Mouse (Mus musculus) heart, embryonic 15.5 days (tissue): ENCODE results near the gene Ccdc85c. TPM values are rescaled to one million over a fixed set of nuclear protein-coding genes. Genes with fewer than 3 reads are reported as not detected.
A peak's percentile ranks its signal among the peaks of the same experiment; 100 is the strongest.

Experiments
- ATAC-seq: fragments of 200-750 bp; cut with Nextera tagmentation; replicated peaks from 2 replicates; pipeline ENCODE4 v1.8.0; 2017; ENCODE audit warnings: low read depth, moderate TSS enrichment; ENCODE audit not compliant: insufficient number of reproducible peaks, insufficient read depth, low FRiP score
- H3K27ac ChIP-seq: fragments of 300-500 bp; sonication (generic); 2 replicates; pipeline ENCODE4 v1.5.1; 2015; ENCODE audit warnings: mild to moderate bottlenecking, inconsistent platforms
- H3K27me3 ChIP-seq: fragments of 300-500 bp; sonication (generic); 2 replicates; pipeline ENCODE4 v1.6.1; 2015; ENCODE audit warnings: inconsistent platforms
- H3K36me3 ChIP-seq: fragments of 300-500 bp; sonication (generic); 2 replicates; pipeline ENCODE4 v1.6.1; 2015; ENCODE audit warnings: mild to moderate bottlenecking, inconsistent platforms
- H3K4me1 ChIP-seq: fragments of 300-500 bp; sonication (generic); replicated peaks from 2 replicates; pipeline ENCODE4 v1.6.1; 2015; ENCODE audit warnings: inconsistent platforms
- H3K4me2 ChIP-seq: fragments of 300-500 bp; sonication (generic); 2 replicates; pipeline ENCODE4 v1.6.1; 2015; ENCODE audit warnings: inconsistent platforms, mild to moderate bottlenecking, moderate library complexity
- H3K4me3 ChIP-seq: fragments of 300-500 bp; sonication (generic); 2 replicates; pipeline ENCODE4 v1.5.1; 2015; ENCODE audit warnings: mild to moderate bottlenecking, inconsistent platforms
- H3K9ac ChIP-seq: fragments of 300-500 bp; sonication (generic); 2 replicates; pipeline ENCODE4 v1.6.1; 2015; ENCODE audit warnings: mild to moderate bottlenecking, inconsistent platforms
- H3K9me3 ChIP-seq: fragments of 300-500 bp; sonication (generic); replicated peaks from 2 replicates; pipeline ENCODE4 v1.6.1; 2016; ENCODE audit warnings: inconsistent platforms
- WGBS: fragments of 180-500 bp; shearing (Covaris S2); methylation state at CpG from one replicate; pipeline ENCODE4 v1.1.7; 2015; ENCODE audit warnings: mixed read lengths; 5-methylcytosine and 5-hydroxymethylcytosine counted together
- polyA plus RNA-seq: library from polyadenylated mRNA; unstranded; fragments of >200 nt; fragmentation: Nextera tagmentation; extraction: Ambion mirVana; gene quantifications from 2 replicates; pipeline ENCODE4 v1.2.1, GENCODE M21; 2015

Ccdc85c gene
- polyA plus RNA-seq, 1 experiment from 2014 or later: 5.7 TPM

DNA sequence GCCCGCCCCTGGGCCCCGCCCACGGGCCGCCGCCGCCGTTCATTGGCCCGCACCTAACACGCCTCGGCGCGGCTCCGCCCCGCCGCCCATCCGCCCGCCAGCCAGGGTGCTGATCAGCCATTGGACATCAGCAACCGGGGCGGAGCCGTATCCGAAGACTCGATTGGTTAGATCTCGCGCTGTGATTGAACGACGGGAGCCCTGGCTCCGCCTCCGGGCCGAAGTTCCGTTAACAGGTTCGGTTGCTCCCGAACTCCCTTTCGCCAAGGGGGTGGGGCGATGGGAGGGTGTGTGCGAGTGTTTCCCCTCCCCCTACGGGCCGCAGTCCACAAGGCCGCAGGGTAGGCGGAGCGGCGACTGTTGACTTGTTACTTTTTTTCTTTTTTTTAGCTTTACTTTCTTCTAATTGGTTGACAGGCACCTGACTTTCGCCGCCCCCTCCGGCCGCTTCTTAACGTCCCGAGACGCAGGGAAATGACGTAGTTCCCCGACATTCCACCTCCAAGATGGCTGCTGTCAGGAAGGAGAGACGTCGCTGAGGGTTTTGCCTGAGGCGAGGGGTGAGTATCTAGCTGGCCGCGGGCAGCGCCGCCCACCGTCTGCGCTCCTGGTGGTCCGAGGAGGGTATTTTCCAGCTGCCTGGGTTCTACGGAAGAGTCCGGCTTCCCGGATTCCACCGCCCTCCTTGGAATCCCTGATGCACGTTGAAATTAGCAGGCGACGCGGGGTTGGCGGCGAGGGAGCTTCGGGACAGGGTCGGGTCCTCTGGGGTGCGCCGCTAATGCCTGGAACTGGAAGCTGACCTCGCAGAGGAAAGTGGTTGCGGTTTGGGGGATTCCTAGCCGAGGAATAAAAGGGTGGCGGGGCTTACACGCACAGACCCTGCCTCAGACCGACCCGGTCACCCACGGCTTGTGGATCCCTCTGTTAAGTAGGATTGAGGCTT is 95.6 kb downstream of the Ccdc85c start, which contains the start of gene Ccnk:
Gene Ccnk, plus strand, starts transcription at position 259 of the 946 bp plus-strand sequence.
- Histone ChIP-seq H3K36me3 (peaks cover 19% of the 10 kb centered on the region), H3K27ac (peak within 1 kb of the TSS; percentile 92), H3K9ac (peak within 1 kb of the TSS; percentile 98), H3K4me3 (peak within 1 kb of the TSS; percentile 94), H3K4me2 (peak within 1 kb of the TSS; percentile 86), H3K27me3 (no peaks in the 10 kb centered on the region), H3K9me3 (no peaks in the 10 kb centered on the region), H3K4me1 (peaks cover 23% of the 10 kb centered on the region)
- WGBS: under 1% methylated on average over 82 of the region's 82 CpGs
- peak; percentile 97 for ATAC-seq

GRCm38 (mm10) chr12:108179246-108179320 is 96.1 kb downstream of the Ccdc85c start, which contains the start of gene Setd3:
Gene Setd3, minus strand, starts transcription at chr12:108179314.
- Histone ChIP-seq H3K9ac (peak within 1 kb of the TSS; percentile 98), H3K27ac (peak within 1 kb of the TSS; percentile 92), H3K4me2 (peak within 1 kb of the TSS; percentile 86), H3K9me3 (no peaks in the 10 kb centered on the region), H3K4me3 (peak within 1 kb of the TSS; percentile 94), H3K27me3 (no peaks in the 10 kb centered on the region), H3K36me3 (peaks cover 16% of the 10 kb centered on the region), H3K4me1 (peaks cover 25% of the 10 kb centered on the region)
- ATAC-seq: no peak
- WGBS: 0% methylated on average over 9 of the region's 9 CpGs

DNA sequence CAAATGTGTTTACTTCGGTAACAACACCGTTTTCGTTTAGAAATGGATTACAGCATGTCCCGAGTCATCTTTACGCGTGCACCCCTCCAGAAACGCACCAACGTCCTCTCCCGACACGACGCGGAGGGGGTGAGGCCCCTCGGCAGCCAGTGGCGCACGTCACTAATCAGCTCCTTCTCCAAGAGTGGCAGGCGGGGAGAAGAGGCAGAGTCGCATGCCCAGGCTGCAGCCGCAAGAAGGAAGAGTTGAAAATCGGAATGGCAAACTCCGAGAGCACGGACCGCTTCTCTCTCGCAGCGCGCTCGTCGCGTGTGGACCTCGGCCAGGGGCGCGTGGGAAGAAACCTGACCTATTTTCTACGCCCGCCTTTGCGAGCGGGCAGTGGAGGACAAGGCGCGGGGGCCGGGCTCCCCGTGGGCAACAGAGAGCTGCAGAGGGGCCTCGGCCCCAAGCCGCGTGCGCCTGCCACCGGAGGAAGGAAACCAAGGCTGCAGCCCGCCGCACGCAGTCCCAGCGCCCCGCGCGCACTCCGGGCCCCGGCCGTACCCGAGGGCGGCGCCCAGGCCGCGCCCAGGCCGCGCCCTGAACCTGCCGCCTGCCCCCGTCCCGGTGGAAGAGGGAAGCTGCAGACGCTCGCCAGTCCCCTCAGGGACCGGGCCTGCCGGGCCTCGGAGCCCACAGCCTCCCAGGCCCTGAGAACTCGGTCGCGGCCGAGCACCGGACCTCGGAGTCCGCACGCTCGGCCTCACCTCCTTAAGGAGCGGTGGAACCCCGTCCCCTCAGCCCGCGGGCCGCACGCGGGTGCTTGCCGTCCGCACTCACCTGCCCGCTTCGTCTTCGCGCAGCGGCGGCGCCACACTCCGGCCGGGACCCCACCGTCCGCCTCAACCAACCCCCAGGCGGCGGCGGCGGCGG is 96.6 kb downstream of the Ccdc85c start:
- Histone ChIP-seq H3K4me1 (peaks cover 25% of the 10 kb centered on the region), H3K4me2 (peak overlapping the region; percentile 71), H3K36me3 (peaks cover 12% of the 10 kb centered on the region), H3K4me3 (peak overlapping the region; percentile 94), H3K27me3 (no peaks in the 10 kb centered on the region), H3K9ac (peak overlapping the region; percentile 98), H3K27ac (peak overlapping the region; percentile 92), H3K9me3 (no peaks in the 10 kb centered on the region)
- under 1% methylated on average over 102 of the region's 103 CpGs for WGBS
- ATAC-seq: peak; percentile 20

DNA sequence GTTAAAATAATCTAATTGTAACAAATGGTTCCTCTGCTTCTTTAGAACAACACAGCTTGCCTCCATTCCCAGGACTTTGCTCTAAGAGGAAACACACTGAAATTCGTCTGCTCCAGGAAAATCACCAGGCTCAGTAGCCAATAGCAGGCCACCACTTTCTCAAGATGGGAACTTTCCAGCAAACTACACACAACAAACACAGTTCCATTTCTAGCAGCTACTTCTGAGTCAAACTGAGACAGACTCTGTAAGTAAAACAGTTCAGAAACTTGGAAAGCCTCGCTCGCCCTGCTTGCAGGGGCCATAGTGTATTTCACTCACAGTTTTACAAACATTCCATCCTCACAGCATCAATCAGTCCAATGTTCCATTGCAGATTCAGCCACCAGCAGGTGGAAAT is 98.9 kb downstream of the Ccdc85c start:
- Histone ChIP-seq H3K4me2 (no peak overlapping the region), H3K27me3 (no peaks in the 10 kb centered on the region), H3K27ac (no peak overlapping the region), H3K4me3 (no peak overlapping the region), H3K4me1 (peaks cover 40% of the 10 kb centered on the region), H3K9me3 (no peaks in the 10 kb centered on the region), H3K36me3 (no peaks in the 10 kb centered on the region), H3K9ac (no peak overlapping the region)
- 73% methylated on average over 3 of the region's 3 CpGs for whole genome bisulfite sequencing
- ATAC-seq: no peak

GRCm38 (mm10) chr12:108174606-108175505 is 100.4 kb downstream of the Ccdc85c start:
- Histone ChIP-seq H3K27me3 (no peaks in the 10 kb centered on the region), H3K36me3 (no peaks in the 10 kb centered on the region), H3K4me1 (peaks cover 39% of the 10 kb centered on the region), H3K27ac (no peak overlapping the region), H3K4me2 (no peak overlapping the region), H3K4me3 (no peak overlapping the region), H3K9ac (no peak overlapping the region), H3K9me3 (no peaks in the 10 kb centered on the region)
- no peak for ATAC-seq
- 55% methylated on average over 8 of the region's 8 CpGs for WGBS

DNA sequence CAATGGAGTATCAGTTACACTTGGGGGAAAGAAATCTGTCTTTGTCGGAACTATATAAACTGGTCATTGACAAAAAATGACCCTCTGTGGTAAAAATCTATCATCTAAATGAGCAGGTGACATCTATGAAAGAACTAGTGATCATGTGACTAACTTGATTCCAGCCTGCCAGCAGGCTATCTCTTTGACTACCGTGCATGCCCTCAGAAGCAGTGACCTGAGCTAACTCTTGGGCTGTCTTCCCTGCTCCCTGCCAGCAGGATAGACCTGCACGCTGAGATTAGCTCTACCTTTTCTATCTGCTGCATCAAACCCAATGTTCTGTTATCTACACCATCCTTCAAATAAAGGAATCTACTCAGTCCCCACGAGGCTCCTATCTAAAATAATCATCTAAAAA is 102.6 kb downstream of the Ccdc85c start:
- Histone ChIP-seq H3K4me2 (no peak overlapping the region), H3K36me3 (no peaks in the 10 kb centered on the region), H3K27ac (no peak overlapping the region), H3K9ac (no peak overlapping the region), H3K4me1 (peaks cover 46% of the 10 kb centered on the region), H3K4me3 (no peak overlapping the region), H3K27me3 (no peaks in the 10 kb centered on the region), H3K9me3 (no peaks in the 10 kb centered on the region)
- 54% methylated on average over 4 of the region's 4 CpGs for WGBS
- no peak for ATAC-seq

GRCm38 (mm10) chr12:108171336-108171735 is 103.9 kb downstream of the Ccdc85c start:
- no peaks in the 10 kb centered on the region for H3K27me3 ChIP-seq
- H3K9me3 ChIP-seq: no peaks in the 10 kb centered on the region
- H3K4me1 ChIP-seq: peaks cover 43% of the 10 kb centered on the region
- no peak overlapping the region for H3K4me3 ChIP-seq
- H3K36me3 ChIP-seq: no peaks in the 10 kb centered on the region
- no peak for ATAC-seq
- no peak overlapping the region for H3K9ac ChIP-seq
- 0 out of 2 replicates have a peak overlapping the region, but pooled peaks have one; percentile 23 for H3K27ac ChIP-seq
- no peak overlapping the region for H3K4me2 ChIP-seq

GRCm38 (mm10) chr12:108170467-108170866 is 104.8 kb downstream of the Ccdc85c start:
- Histone ChIP-seq H3K4me1 (peaks cover 49% of the 10 kb centered on the region), H3K9ac (no peak overlapping the region), H3K27me3 (no peaks in the 10 kb centered on the region), H3K4me2 (no peak overlapping the region), H3K36me3 (no peaks in the 10 kb centered on the region), H3K4me3 (no peak overlapping the region), H3K9me3 (no peaks in the 10 kb centered on the region), H3K27ac (no peak overlapping the region)
- ATAC-seq: no peak
- WGBS: 94% methylated on average over 3 of the region's 3 CpGs

GRCm38 (mm10) chr12:108168909-108169308 is 106.3 kb downstream of the Ccdc85c start:
- ATAC-seq: no peak
- 53% methylated on average over 3 of the region's 3 CpGs for WGBS
- no peak overlapping the region for H3K4me2 ChIP-seq

GRCm38 (mm10) chr12:108163706-108164105 is 111.5 kb downstream of the Ccdc85c start:
- H3K27me3 ChIP-seq: no peaks in the 10 kb centered on the region
- peaks cover 41% of the 10 kb centered on the region for H3K36me3 ChIP-seq
- no peak for ATAC-seq
- peaks cover 12% of the 10 kb centered on the region for H3K4me1 ChIP-seq
- no peak overlapping the region for H3K4me2 ChIP-seq
- no peaks in the 10 kb centered on the region for H3K9me3 ChIP-seq
- H3K4me3 ChIP-seq: no peak overlapping the region
- H3K9ac ChIP-seq: no peak overlapping the region
- no peak overlapping the region for H3K27ac ChIP-seq
- WGBS: 80% methylated on average over 3 of the region's 3 CpGs

More at GRCm38 (mm10) chr12:108168909-108169308, 106.3 kb downstream of the Ccdc85c start:
- Histone ChIP-seq H3K4me1 (peaks cover 46% of the 10 kb centered on the region), H3K4me3 (no peak overlapping the region), H3K9me3 (no peaks in the 10 kb centered on the region), H3K27me3 (no peaks in the 10 kb centered on the region), H3K27ac (no peak overlapping the region), H3K9ac (no peak overlapping the region), H3K36me3 (peaks cover 5% of the 10 kb centered on the region; the same call in 1 of the 2 replicates)

GRCm38 (mm10) chr12:108162036-108162435 is 113.2 kb downstream of the Ccdc85c start:
- Histone ChIP-seq H3K4me2 (no peak overlapping the region), H3K4me1 (peaks cover 11% of the 10 kb centered on the region; the same call in 1 of the 2 replicates), H3K9ac (no peak overlapping the region), H3K27ac (no peak overlapping the region), H3K27me3 (no peaks in the 10 kb centered on the region), H3K4me3 (no peak overlapping the region), H3K9me3 (no peaks in the 10 kb centered on the region), H3K36me3 (peaks cover 51% of the 10 kb centered on the region)
- 95% methylated on average over 1 of the region's 1 CpGs for WGBS
- ATAC-seq: no peak
